In the genomic region with DNA sequence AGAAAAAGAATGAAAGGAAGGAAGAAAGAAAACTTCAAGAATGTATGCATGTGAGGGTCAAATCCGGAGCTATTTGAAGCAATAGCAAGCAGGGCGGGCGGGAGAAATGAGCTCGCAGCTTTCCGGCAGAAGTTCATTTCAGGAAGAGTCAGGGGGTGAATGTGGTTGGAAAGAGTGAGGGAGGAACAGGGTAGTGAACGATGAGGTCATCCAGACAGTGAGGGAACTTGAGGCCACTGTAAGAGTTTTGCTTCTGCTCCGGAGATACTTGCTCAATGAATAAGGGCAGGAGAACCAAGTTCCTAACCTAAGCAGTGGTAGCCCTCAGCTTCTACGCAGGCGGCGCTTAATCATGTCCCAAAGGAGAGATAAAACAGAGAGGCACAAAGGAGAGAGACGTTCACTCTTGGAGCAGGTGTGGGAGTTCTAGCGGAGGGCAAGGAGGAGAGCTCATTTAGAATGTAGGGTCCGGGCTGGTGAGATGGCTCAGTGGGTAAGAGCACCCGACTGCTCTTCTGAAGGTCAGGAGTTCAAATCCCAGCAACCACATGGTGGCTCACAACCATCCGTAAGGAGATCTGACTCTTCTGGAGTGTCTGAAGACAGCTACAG, we compare ENCODE assay signal across 8 mouse cellular contexts. TPM values are rescaled to one million over a fixed set of nuclear protein-coding genes. Genes with fewer than 3 reads are reported as not detected.
DNase-seq lines count a peak whose midpoint lies in the region; ATAC-seq lines count a peak whose summit lies in the region.

No protein-coding gene starts in this region.

- DNase-seq in embryo, embryonic 10 days (ENCODE audit: low spot score): peak; percentile 6
- no peak for DNase-seq in embryo, embryonic 9.5 days (ENCODE audit: extremely low spot score)
- DNase-seq in telencephalon, adult 2 months (ENCODE audit: low read depth, low spot score): peak; percentile 50
- no peak for DNase-seq in gastrocnemius, postnatal 25 days
- no peak for DNase-seq in right cerebral cortex, adult 18-20 months

- peak overlapping the region; percentile 57; the same call in 1 of the 2 replicates for H3K4me2 ChIP-seq in neural tube, embryonic 12.5 days (replicated peaks)
- H3K4me2 ChIP-seq in neural tube, embryonic 15.5 days: no peak overlapping the region
- 0 out of 2 replicates have a peak overlapping the region, but pooled peaks have one; percentile 7 for H3K4me2 ChIP-seq in limb, embryonic 15.5 days

- no peaks in the 10 kb centered on the region for H3K9me3 ChIP-seq in neural tube, embryonic 12.5 days
- no peaks in the 10 kb centered on the region for H3K9me3 ChIP-seq in neural tube, embryonic 15.5 days (replicated peaks)
- H3K9me3 ChIP-seq in limb, embryonic 15.5 days: no peaks in the 10 kb centered on the region

- WGBS in neural tube, embryonic 12.5 days: 38% methylated on average over 15 of the region's 15 CpGs
- 27% methylated on average over 15 of the region's 15 CpGs for WGBS in neural tube, embryonic 15.5 days
- WGBS in limb, embryonic 15.5 days: 32% methylated on average over 15 of the region's 15 CpGs

- no peaks in the 10 kb centered on the region for H3K27me3 ChIP-seq in neural tube, embryonic 12.5 days (replicated peaks)
- no peaks in the 10 kb centered on the region for H3K27me3 ChIP-seq in neural tube, embryonic 15.5 days (replicated peaks)
- H3K27me3 ChIP-seq in limb, embryonic 15.5 days: no peaks in the 10 kb centered on the region

- peaks cover 68% of the 10 kb centered on the region for H3K4me1 ChIP-seq in neural tube, embryonic 12.5 days
- H3K4me1 ChIP-seq in neural tube, embryonic 15.5 days: peaks cover 71% of the 10 kb centered on the region
- H3K4me1 ChIP-seq in limb, embryonic 15.5 days: peaks cover 63% of the 10 kb centered on the region

- no peak for ATAC-seq in neural tube, embryonic 12.5 days (ENCODE audit: low FRiP score, low read depth)
- ATAC-seq in neural tube, embryonic 15.5 days (ENCODE audit: low FRiP score): no peak
- no peak for ATAC-seq in limb, embryonic 15.5 days (ENCODE audit: insufficient number of reproducible peaks, low FRiP score, low TSS enrichment, low read depth)

- H3K36me3 ChIP-seq in neural tube, embryonic 12.5 days: no peaks in the 10 kb centered on the region
- no peaks in the 10 kb centered on the region for H3K36me3 ChIP-seq in neural tube, embryonic 15.5 days
- no peaks in the 10 kb centered on the region for H3K36me3 ChIP-seq in limb, embryonic 15.5 days

- no peak overlapping the region for H3K9ac ChIP-seq in neural tube, embryonic 12.5 days
- H3K9ac ChIP-seq in neural tube, embryonic 15.5 days (replicated peaks): no peak overlapping the region
- no peak overlapping the region for H3K9ac ChIP-seq in limb, embryonic 15.5 days

- H3K27ac ChIP-seq in neural tube, embryonic 12.5 days: no peak overlapping the region
- no peak overlapping the region; the same call in 1 of the 2 replicates for H3K27ac ChIP-seq in neural tube, embryonic 15.5 days (replicated peaks)
- no peak overlapping the region; the same call in 1 of the 2 replicates for H3K27ac ChIP-seq in limb, embryonic 15.5 days

- no peak overlapping the region for H3K4me3 ChIP-seq in neural tube, embryonic 12.5 days
- H3K4me3 ChIP-seq in neural tube, embryonic 15.5 days (replicated peaks): no peak overlapping the region
- no peak overlapping the region for H3K4me3 ChIP-seq in limb, embryonic 15.5 days

RNA-seq across cellular contexts. Expression of a gene that starts 21.0 kb away (rescaled TPM):
- polyA plus RNA-seq in neural tube, embryonic 12.5 days (2016; fragmentation: Nextera tagmentation; extraction: Ambion mirVana): 39.1 and 43.0 TPM in 2 replicates
- 23.5 and 25.5 TPM in 2 replicates for polyA plus RNA-seq in neural tube, embryonic 15.5 days (2015; fragmentation: Nextera tagmentation; extraction: Ambion mirVana)
- polyA plus RNA-seq in limb, embryonic 15.5 days (2015; fragmentation: Nextera tagmentation; extraction: Ambion mirVana): 14.6 and 15.1 TPM in 2 replicates
- 10 to 100 TPM; 19.1 to 20.6 TPM for total RNA-seq in gastrocnemius, postnatal 25 days (2021)

RNA-seq across cellular contexts. Expression of a gene that starts 50.5 kb away (rescaled TPM):
- polyA plus RNA-seq in neural tube, embryonic 12.5 days (2016; fragmentation: Nextera tagmentation; extraction: Ambion mirVana): 190 and 194 TPM in 2 replicates
- 190 and 208 TPM in 2 replicates for polyA plus RNA-seq in neural tube, embryonic 15.5 days (2015; fragmentation: Nextera tagmentation; extraction: Ambion mirVana)
- 127 and 138 TPM in 2 replicates for polyA plus RNA-seq in limb, embryonic 15.5 days (2015; fragmentation: Nextera tagmentation; extraction: Ambion mirVana)
- total RNA-seq in gastrocnemius, postnatal 25 days (2021): 10 to 100 TPM; 49.6 to 55.8 TPM

RNA-seq across cellular contexts. Expression of a gene that starts 50.6 kb away (rescaled TPM):
- 11.4 and 12.2 TPM in 2 replicates for polyA plus RNA-seq in neural tube, embryonic 12.5 days (2016; fragmentation: Nextera tagmentation; extraction: Ambion mirVana)
- 11.0 and 11.7 TPM in 2 replicates for polyA plus RNA-seq in neural tube, embryonic 15.5 days (2015; fragmentation: Nextera tagmentation; extraction: Ambion mirVana)
- polyA plus RNA-seq in limb, embryonic 15.5 days (2015; fragmentation: Nextera tagmentation; extraction: Ambion mirVana): 22.3 and 23.5 TPM in 2 replicates
- 1 to 10 TPM; 2.8 TPM for total RNA-seq in gastrocnemius, postnatal 25 days (2021)

Comparison
In these comparisons a context has a peak if more than half of its experiments do, and no peak if none do; other contexts are left out.
1. DNase-seq: peak in embryo, embryonic 10 days (single experiment) and telencephalon, adult 2 months (single experiment); none in embryo, embryonic 9.5 days (single experiment), gastrocnemius, postnatal 25 days (single experiment) and right cerebral cortex, adult 18-20 months (single experiment).